Mouse (Mus musculus) hindbrain, embryonic 14.5 days (tissue): ENCODE results near the gene Slc16a11. TPM values are rescaled to one million over a fixed set of nuclear protein-coding genes. Genes with fewer than 3 reads are reported as not detected.
A peak's percentile ranks its signal among the peaks of the same experiment; 100 is the strongest.
"Not testable (repeated sequence)": the region's sequence is repeated elsewhere in the genome, so short reads cannot be mapped to it uniquely, and the experiment has no call there.

ENCODE experiments used
- ATAC-seq: fragments of 200-750 bp; cut with Nextera tagmentation; 2 replicates; pipeline ENCODE4 v1.8.0; 2017; ENCODE audit warnings: moderate number of reproducible peaks, mild to moderate bottlenecking, moderate TSS enrichment, moderate library complexity; ENCODE audit not compliant: low FRiP score
- DNase-seq: peaks from one replicate; pipeline ENCODE4 v3.0.0-alpha.2; 2015; ENCODE audit warnings: low spot score
- H3K27ac ChIP-seq: fragments of 300-500 bp; sonication (generic); 2 replicates; pipeline ENCODE4 v1.5.1; 2014; ENCODE audit warnings: mild to moderate bottlenecking, moderate library complexity
- H3K27me3 ChIP-seq: fragments of 300-500 bp; sonication (generic); 2 replicates; pipeline ENCODE4 v1.6.1; 2014; ENCODE audit warnings: mild to moderate bottlenecking, low read length, mixed read lengths; ENCODE audit not compliant: control insufficient read depth, insufficient read depth
- H3K36me3 ChIP-seq: fragments of 300-500 bp; sonication (generic); replicated peaks from 2 replicates; pipeline ENCODE4 v1.6.1; 2014; ENCODE audit not compliant: control insufficient read depth, insufficient read depth
- H3K4me1 ChIP-seq: fragments of 300-500 bp; sonication (generic); replicated peaks from 2 replicates; pipeline ENCODE4 v1.6.1; 2014; ENCODE audit warnings: antibody characterized with exemption, low read length, mixed read lengths; ENCODE audit not compliant: control insufficient read depth, insufficient read depth
- H3K4me2 ChIP-seq: fragments of 300-500 bp; sonication (generic); replicated peaks from 2 replicates; pipeline ENCODE4 v1.6.1; 2014; ENCODE audit warnings: mild to moderate bottlenecking, moderate library complexity
- H3K4me3 ChIP-seq: fragments of 300-500 bp; sonication (generic); replicated peaks from 2 replicates; pipeline ENCODE4 v1.5.1; 2014; ENCODE audit warnings: mild to moderate bottlenecking, low read length
- H3K9ac ChIP-seq: fragments of 300-500 bp; sonication (generic); 2 replicates; pipeline ENCODE4 v1.6.1; 2014
- H3K9me3 ChIP-seq: fragments of 300-500 bp; sonication (generic); 2 replicates; pipeline ENCODE4 v1.6.1; 2016; ENCODE audit warnings: low read length; ENCODE audit not compliant: control insufficient read depth
- WGBS: fragments of 180-500 bp; shearing (Covaris S2); extraction: QIAGEN DNeasy Blood & Tissue Kit; methylation state at CpG from one replicate; pipeline ENCODE4 v1.1.7; 2014; 5-methylcytosine and 5-hydroxymethylcytosine counted together
- polyA plus RNA-seq: library from polyadenylated mRNA; unstranded; fragments of >200 nt; fragmentation: Nextera tagmentation; extraction: Ambion mirVana; gene quantifications from 2 replicates; pipeline ENCODE4 v1.2.1, GENCODE M21; 2014

Gene Slc16a11
- 3.5 and 4.7 TPM in 2 replicates for polyA plus RNA-seq

DNA sequence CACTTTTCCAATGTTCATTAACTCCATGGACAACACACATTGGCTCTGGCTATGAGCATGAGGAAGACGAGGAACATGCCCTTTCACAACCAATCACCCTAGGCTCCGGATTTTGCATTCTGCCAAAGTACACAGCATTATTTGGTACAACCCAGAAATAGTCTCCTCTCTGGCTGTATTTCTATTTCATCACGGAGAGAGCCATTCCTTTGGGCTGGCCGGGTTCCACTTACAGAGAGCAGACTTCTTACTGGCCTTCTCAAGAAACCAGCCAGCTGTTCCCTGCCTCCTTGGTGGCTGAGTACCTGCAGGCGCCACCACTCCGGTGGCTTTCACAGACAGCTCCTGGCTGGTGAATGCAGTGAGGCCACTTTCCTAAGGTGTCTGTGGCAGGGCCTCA lies at the start of gene Slc16a11:
Gene Slc16a11, plus strand, starts transcription at position 330 of the 400 bp plus-strand sequence.
- H3K4me1 ChIP-seq = peaks cover 16% of the 10 kb centered on the region
- WGBS = 66% methylated on average over 6 of the region's 6 CpGs
- no peak for DNase-seq

DNA sequence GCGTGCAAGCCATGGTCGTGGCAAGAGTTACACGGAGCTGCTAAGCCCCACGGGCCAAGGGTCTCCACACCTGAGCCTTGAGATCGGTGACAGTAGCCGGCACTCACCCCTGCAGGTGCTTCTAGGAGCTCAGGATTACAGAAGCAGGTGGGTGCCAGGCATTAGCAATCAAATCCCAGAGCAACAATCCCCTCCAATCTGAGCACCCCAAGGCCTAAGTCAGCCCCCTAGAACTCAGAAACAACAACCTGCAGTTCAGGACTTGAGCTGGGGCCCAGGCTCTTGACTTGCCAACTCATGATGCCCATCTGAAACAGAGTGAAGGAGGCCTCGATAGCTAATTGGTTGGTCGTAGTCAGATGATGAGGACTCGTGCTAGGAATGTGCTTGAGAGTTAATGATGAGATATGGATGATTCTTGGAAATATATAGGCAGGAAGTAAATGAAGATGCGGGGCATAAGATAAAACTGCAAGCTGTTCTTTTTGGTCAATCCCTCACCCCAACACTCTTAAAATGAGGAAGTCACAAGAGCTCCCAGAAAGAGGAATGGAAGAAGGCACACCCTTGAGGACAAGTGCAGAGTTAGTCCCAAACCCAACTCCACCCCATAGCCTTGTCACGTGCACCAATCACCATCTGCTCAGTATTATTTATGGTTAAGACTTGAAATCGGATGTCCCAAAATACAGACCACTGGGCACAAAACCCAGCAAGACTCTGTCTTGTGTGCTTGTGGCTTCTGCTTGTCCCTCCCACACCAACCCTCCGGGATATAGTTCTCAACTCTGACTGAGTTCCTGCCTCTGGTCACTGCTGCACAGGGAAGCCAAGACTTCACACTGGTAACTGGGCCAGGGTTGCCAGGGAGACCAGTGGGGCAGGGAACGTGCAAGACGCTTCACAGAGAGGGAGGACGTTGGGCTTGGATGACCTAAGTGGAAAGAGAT lies 46.3 kb upstream of the Slc16a11 start:
- DNase-seq = no peak
- WGBS = 76% methylated on average over 16 of the region's 16 CpGs

More for the DNA sequence above, at the start of gene Slc16a11:
- peak within 1 kb of the TSS; percentile 32 for H3K4me3 ChIP-seq
- H3K4me2 ChIP-seq = peak within 1 kb of the TSS; percentile 79
- H3K9me3 ChIP-seq = no peaks in the 10 kb centered on the region
- peaks cover 48% of the 10 kb centered on the region for H3K27me3 ChIP-seq
- peaks cover 11% of the 10 kb centered on the region for H3K36me3 ChIP-seq
- peak within 1 kb of the TSS; percentile 39 for H3K9ac ChIP-seq
- no peak within 1 kb of the TSS for H3K27ac ChIP-seq
- no peak for ATAC-seq

DNA sequence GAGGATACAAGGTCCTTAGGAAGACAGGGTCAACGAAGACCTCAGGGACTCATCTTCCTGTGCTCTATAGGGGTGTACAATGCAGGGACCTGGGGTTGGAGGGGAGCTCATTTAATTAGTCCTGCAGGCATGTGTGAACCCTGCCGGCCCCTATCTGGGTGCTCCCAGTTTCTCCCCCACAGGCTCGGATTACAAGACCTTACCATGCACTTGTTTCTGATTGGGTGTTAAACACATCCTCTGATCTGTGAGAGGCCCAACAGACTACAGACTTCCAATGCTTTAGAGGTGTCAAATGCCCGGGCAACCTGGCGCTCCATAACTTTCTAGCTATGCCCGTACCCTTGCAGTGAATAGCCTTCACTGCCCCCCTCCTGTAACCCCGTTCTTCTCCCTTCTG lies 44.4 kb upstream of the Slc16a11 start:
- Histone ChIP-seq H3K36me3 (no peaks in the 10 kb centered on the region), H3K4me2 (no peak overlapping the region), H3K9me3 (no peaks in the 10 kb centered on the region), H3K4me1 (no peaks in the 10 kb centered on the region), H3K27ac (no peak overlapping the region), H3K4me3 (no peak overlapping the region), H3K9ac (no peak overlapping the region), H3K27me3 (no peaks in the 10 kb centered on the region)
- ATAC-seq (no peak), DNase-seq (no peak)
- 71% methylated on average over 7 of the region's 7 CpGs for WGBS

More for the DNA sequence above, 46.3 kb upstream of the Slc16a11 start:
- H3K27ac ChIP-seq = no peak overlapping the region
- H3K9ac ChIP-seq = no peak overlapping the region
- H3K9me3 ChIP-seq = no peaks in the 10 kb centered on the region
- no peak overlapping the region for H3K4me3 ChIP-seq
- H3K36me3 ChIP-seq = no peaks in the 10 kb centered on the region
- ATAC-seq = no peak
- H3K4me2 ChIP-seq = no peak overlapping the region
- H3K4me1 ChIP-seq = no peaks in the 10 kb centered on the region
- no peaks in the 10 kb centered on the region for H3K27me3 ChIP-seq

DNA sequence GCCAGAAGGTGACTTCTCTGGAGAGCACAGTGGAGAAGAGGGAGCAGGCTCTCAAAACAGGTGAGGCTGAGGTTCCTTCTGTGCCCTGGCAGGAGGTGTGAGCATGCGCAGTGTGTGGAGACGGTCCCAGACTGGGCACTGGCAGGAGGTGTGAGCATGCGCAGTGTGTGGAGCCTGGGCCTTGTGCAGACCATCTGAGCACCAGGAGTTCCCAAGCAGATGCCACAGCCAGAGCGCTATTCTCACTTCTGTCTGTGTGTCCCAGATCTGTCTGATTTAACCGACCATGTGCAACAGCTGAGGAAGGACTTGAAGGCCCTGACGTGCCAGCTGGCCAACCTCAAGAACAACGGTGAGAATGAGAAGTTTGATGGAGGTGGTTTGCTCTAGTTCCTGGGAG lies 43.1 kb upstream of the Slc16a11 start:
- DNase-seq, ATAC-seq, H3K4me2 ChIP-seq, H3K4me3 ChIP-seq, H3K27me3 ChIP-seq, H3K4me1 ChIP-seq, H3K36me3 ChIP-seq, H3K9ac ChIP-seq, H3K27ac ChIP-seq, H3K9me3 ChIP-seq: not testable (repeated sequence)
- WGBS = 90% methylated on average over 5 of the region's 7 CpGs

DNA sequence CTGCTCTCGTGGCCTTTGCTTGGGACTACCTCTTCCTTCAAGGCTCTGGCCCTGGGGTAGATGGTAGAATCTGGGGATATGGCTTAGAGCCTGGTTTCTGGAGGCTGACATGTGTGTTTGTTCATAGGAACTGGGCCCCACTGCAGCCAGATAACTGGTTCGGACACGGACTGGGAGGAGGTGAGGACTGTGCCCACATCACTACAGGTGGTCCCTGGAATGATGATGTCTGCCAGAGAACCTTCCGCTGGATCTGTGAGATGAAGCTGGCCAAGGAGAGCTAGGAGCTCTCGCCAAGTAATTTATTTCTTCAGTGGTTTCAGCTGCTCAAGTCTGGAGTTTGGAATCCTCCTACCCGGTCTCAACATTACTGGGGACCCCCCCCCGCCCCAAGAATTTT lies 42.3 kb upstream of the Slc16a11 start:
- WGBS = 84% methylated on average over 7 of the region's 7 CpGs
- Histone ChIP-seq H3K9ac (no peak overlapping the region), H3K36me3 (no peaks in the 10 kb centered on the region), H3K4me3 (no peak overlapping the region), H3K4me1 (no peaks in the 10 kb centered on the region), H3K9me3 (no peaks in the 10 kb centered on the region), H3K4me2 (no peak overlapping the region), H3K27ac (no peak overlapping the region), H3K27me3 (no peaks in the 10 kb centered on the region)
- no peak for ATAC-seq
- DNase-seq = no peak

- ATAC-seq (no peak), DNase-seq (no peak)
- 87% methylated on average over 7 of the region's 7 CpGs for WGBS
- Histone ChIP-seq H3K9ac (no peak overlapping the region), H3K27ac (no peak overlapping the region), H3K4me1 (no peaks in the 10 kb centered on the region), H3K27me3 (no peaks in the 10 kb centered on the region), H3K4me3 (no peak overlapping the region), H3K4me2 (no peak overlapping the region), H3K36me3 (no peaks in the 10 kb centered on the region), H3K9me3 (no peaks in the 10 kb centered on the region)
Measured at GRCm38 (mm10) chr11:70171181-70171580, 41.4 kb upstream of the Slc16a11 start.

GRCm38 (mm10) chr11:70171847-70172246 lies 40.7 kb upstream of the Slc16a11 start:
- WGBS = 54% methylated on average over 3 of the region's 3 CpGs
- no peak for DNase-seq
- ATAC-seq = no peak
- H3K4me2 ChIP-seq = no peak overlapping the region
- H3K9me3 ChIP-seq = no peaks in the 10 kb centered on the region
- H3K36me3 ChIP-seq = no peaks in the 10 kb centered on the region
- H3K27ac ChIP-seq = no peak overlapping the region
- no peak overlapping the region for H3K4me3 ChIP-seq
- no peak overlapping the region for H3K9ac ChIP-seq
- no peaks in the 10 kb centered on the region for H3K27me3 ChIP-seq
- H3K4me1 ChIP-seq = no peaks in the 10 kb centered on the region

- H3K27me3 ChIP-seq = no peaks in the 10 kb centered on the region
- H3K4me1 ChIP-seq = no peaks in the 10 kb centered on the region
- no peaks in the 10 kb centered on the region for H3K36me3 ChIP-seq
- no peak overlapping the region for H3K4me2 ChIP-seq
- no peaks in the 10 kb centered on the region for H3K9me3 ChIP-seq
- no peak overlapping the region for H3K27ac ChIP-seq
- ATAC-seq (no peak), DNase-seq (no peak)
- no peak overlapping the region for H3K4me3 ChIP-seq
- H3K9ac ChIP-seq = no peak overlapping the region
- 61% methylated on average over 5 of the region's 5 CpGs for WGBS
Measured at GRCm38 (mm10) chr11:70172298-70172697, 40.3 kb upstream of the Slc16a11 start.

- DNase-seq = no peak
- H3K4me2 ChIP-seq = no peak overlapping the region
- H3K9ac ChIP-seq = no peak overlapping the region
- no peaks in the 10 kb centered on the region for H3K36me3 ChIP-seq
- H3K27me3 ChIP-seq = no peaks in the 10 kb centered on the region
- no peaks in the 10 kb centered on the region for H3K4me1 ChIP-seq
- no peak for ATAC-seq
- 80% methylated on average over 4 of the region's 4 CpGs for WGBS
- H3K9me3 ChIP-seq = no peaks in the 10 kb centered on the region
- H3K27ac ChIP-seq = no peak overlapping the region
- H3K4me3 ChIP-seq = no peak overlapping the region
Measured at GRCm38 (mm10) chr11:70174491-70174890, 38.1 kb upstream of the Slc16a11 start.
